Mouse (Mus musculus) midbrain, embryonic 15.5 days (tissue): ENCODE data around the gene Cdc34b. TPM values are rescaled to one million over a fixed set of nuclear protein-coding genes. Genes with fewer than 3 reads are reported as not detected.

ENCODE experiments used
- ATAC-seq: fragments of 200-750 bp; cut with Nextera tagmentation; replicated peaks from 2 replicates; pipeline ENCODE4 v1.8.0; 2017; ENCODE audit warnings: moderate TSS enrichment
- H3K27ac ChIP-seq: fragments of 300-500 bp; sonication (generic); 2 replicates; pipeline ENCODE4 v1.5.1; 2015; ENCODE audit warnings: mild to moderate bottlenecking, inconsistent platforms
- H3K27me3 ChIP-seq: fragments of 300-500 bp; sonication (generic); replicated peaks from 2 replicates; pipeline ENCODE4 v1.6.1; 2015; ENCODE audit warnings: inconsistent platforms
- H3K36me3 ChIP-seq: fragments of 300-500 bp; sonication (generic); replicated peaks from 2 replicates; pipeline ENCODE4 v1.6.1; 2015; ENCODE audit warnings: inconsistent platforms
- H3K4me1 ChIP-seq: fragments of 300-500 bp; sonication (generic); 2 replicates; pipeline ENCODE4 v1.6.1; 2015; ENCODE audit warnings: inconsistent platforms
- H3K4me2 ChIP-seq: fragments of 300-500 bp; sonication (generic); 2 replicates; pipeline ENCODE4 v1.6.1; 2015; ENCODE audit warnings: inconsistent platforms, mild to moderate bottlenecking, moderate library complexity
- H3K4me3 ChIP-seq: fragments of 300-500 bp; sonication (generic); 2 replicates; pipeline ENCODE4 v1.5.1; 2015; ENCODE audit warnings: mild to moderate bottlenecking, inconsistent platforms
- H3K9ac ChIP-seq: fragments of 300-500 bp; sonication (generic); 2 replicates; pipeline ENCODE4 v1.6.1; 2015; ENCODE audit warnings: mild to moderate bottlenecking, inconsistent platforms
- H3K9me3 ChIP-seq: fragments of 300-500 bp; sonication (generic); 2 replicates; pipeline ENCODE4 v1.6.1; 2016; ENCODE audit warnings: inconsistent platforms
- WGBS: fragments of 180-500 bp; shearing (Covaris S2); methylation state at CpG from one replicate; pipeline ENCODE4 v1.1.7; 2015; ENCODE audit warnings: mixed read lengths; 5-methylcytosine and 5-hydroxymethylcytosine counted together
- polyA plus RNA-seq: library from polyadenylated mRNA; unstranded; fragments of >200 nt; fragmentation: Nextera tagmentation; extraction: Ambion mirVana; gene quantifications from 2 replicates; pipeline ENCODE4 v1.2.1, GENCODE M21; 2015

Gene Cdc34b
- polyA plus RNA-seq, 1 experiment from 2014 or later = not detected

DNA sequence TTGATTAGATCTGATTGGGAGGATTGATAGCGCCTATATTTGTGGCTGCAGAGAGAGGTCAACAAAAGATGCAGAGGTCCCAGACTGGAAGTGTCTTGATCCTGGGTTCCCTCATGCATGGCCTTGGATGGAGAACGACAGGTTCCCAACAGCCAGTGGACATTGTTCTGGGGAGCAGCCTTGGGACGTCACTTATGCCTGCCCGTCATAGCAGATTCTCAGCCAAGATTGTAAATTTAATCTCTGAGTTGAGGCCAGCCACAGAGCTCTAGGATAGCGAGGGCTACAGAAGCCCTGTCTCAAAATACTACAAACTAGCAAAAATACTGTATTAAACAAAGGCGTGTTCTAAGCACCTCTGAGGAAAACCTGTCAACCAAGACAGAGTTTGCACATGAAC is 18.3 kb downstream of the Cdc34b start:
- H3K4me2 ChIP-seq = no peak overlapping the region
- no peaks in the 10 kb centered on the region for H3K36me3 ChIP-seq
- H3K9me3 ChIP-seq = no peaks in the 10 kb centered on the region
- H3K4me1 ChIP-seq = no peaks in the 10 kb centered on the region
- no peak overlapping the region for H3K27ac ChIP-seq
- no peak overlapping the region for H3K9ac ChIP-seq
- ATAC-seq = no peak
- WGBS = 87% methylated on average over 6 of the region's 6 CpGs
- H3K27me3 ChIP-seq = no peaks in the 10 kb centered on the region
- no peak overlapping the region for H3K4me3 ChIP-seq

- no peak overlapping the region for H3K9ac ChIP-seq
- no peaks in the 10 kb centered on the region for H3K36me3 ChIP-seq
- H3K4me1 ChIP-seq = no peaks in the 10 kb centered on the region
- 84% methylated on average over 3 of the region's 3 CpGs for WGBS
- no peak overlapping the region for H3K27ac ChIP-seq
- H3K9me3 ChIP-seq = no peaks in the 10 kb centered on the region
- H3K4me3 ChIP-seq = no peak overlapping the region
- H3K27me3 ChIP-seq = no peaks in the 10 kb centered on the region
- no peak for ATAC-seq
- no peak overlapping the region for H3K4me2 ChIP-seq
Observed at GRCm38 (mm10) chr11:94760364-94760763, 18.8 kb downstream of the Cdc34b start.

- no peak overlapping the region for H3K4me2 ChIP-seq
- H3K4me1 ChIP-seq = no peaks in the 10 kb centered on the region
- H3K27ac ChIP-seq = no peak overlapping the region
- ATAC-seq = no peak
- H3K9me3 ChIP-seq = no peaks in the 10 kb centered on the region
- H3K4me3 ChIP-seq = no peak overlapping the region
- H3K9ac ChIP-seq = no peak overlapping the region
- no peaks in the 10 kb centered on the region for H3K36me3 ChIP-seq
- H3K27me3 ChIP-seq = no peaks in the 10 kb centered on the region
- 77% methylated on average over 7 of the region's 7 CpGs for WGBS
Observed at GRCm38 (mm10) chr11:94760799-94761198, 19.2 kb downstream of the Cdc34b start.

DNA sequence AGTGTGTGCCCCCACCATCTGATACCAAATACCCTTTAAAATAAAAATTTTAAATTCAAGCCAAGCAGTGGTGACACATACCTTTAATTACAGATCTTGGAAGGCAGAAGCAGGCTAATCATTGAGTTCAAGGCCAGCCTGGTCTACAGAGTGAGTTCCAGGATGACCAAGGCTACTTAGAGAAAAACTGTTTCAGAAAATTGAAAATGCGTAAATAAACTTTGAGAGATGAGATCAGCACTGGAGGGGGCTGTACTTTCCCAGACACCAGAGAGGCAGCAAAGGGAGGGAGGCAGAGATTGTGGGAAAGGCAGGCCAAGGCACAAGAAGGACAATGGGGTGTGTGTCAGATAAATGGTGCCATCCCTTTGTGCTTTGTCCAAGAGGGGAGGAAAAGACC is 20.7 kb downstream of the Cdc34b start:
- WGBS = 88% methylated on average over 1 of the region's 1 CpGs

GRCm38 (mm10) chr11:94762775-94763174 is 21.2 kb downstream of the Cdc34b start:
- ATAC-seq = no peak
- WGBS = 28% methylated on average over 6 of the region's 6 CpGs
- no peaks in the 10 kb centered on the region for H3K4me1 ChIP-seq
- H3K9ac ChIP-seq = no peak overlapping the region
- no peak overlapping the region for H3K4me2 ChIP-seq
- H3K4me3 ChIP-seq = no peak overlapping the region
- no peaks in the 10 kb centered on the region for H3K36me3 ChIP-seq
- no peak overlapping the region for H3K27ac ChIP-seq
- H3K9me3 ChIP-seq = no peaks in the 10 kb centered on the region
- no peaks in the 10 kb centered on the region for H3K27me3 ChIP-seq

More for the DNA sequence above, 20.7 kb downstream of the Cdc34b start:
- H3K4me2 ChIP-seq = no peak overlapping the region
- H3K27me3 ChIP-seq = no peaks in the 10 kb centered on the region
- H3K36me3 ChIP-seq = no peaks in the 10 kb centered on the region
- no peak overlapping the region for H3K4me3 ChIP-seq
- no peak for ATAC-seq
- H3K9me3 ChIP-seq = no peaks in the 10 kb centered on the region
- H3K4me1 ChIP-seq = no peaks in the 10 kb centered on the region
- H3K9ac ChIP-seq = no peak overlapping the region
- no peak overlapping the region for H3K27ac ChIP-seq

DNA sequence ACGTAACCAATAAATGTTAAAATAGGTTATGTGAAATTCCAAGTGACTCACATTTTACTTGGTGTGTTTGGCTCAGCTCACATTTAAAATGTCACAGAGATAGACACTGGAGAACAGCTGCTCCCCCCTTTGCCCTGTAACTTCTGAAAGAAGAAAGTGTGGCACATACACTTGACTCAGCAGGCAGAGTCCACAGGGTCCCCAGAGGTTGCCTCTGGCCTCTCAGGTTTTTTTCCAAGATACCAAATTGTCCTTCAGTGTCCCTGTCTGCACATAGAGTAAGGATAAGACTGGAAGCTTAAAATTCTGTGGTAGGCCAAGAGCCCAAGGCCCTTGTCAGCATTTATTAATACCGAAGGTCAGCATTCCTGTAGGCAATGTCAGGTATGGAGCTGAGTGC is 25.7 kb downstream of the Cdc34b start:
- ATAC-seq = no peak
- Histone ChIP-seq H3K4me1 (no peaks in the 10 kb centered on the region), H3K9me3 (no peaks in the 10 kb centered on the region), H3K36me3 (no peaks in the 10 kb centered on the region), H3K4me2 (no peak overlapping the region), H3K9ac (no peak overlapping the region), H3K27ac (no peak overlapping the region), H3K27me3 (no peaks in the 10 kb centered on the region), H3K4me3 (no peak overlapping the region)
- WGBS = 96% methylated on average over 2 of the region's 2 CpGs

DNA sequence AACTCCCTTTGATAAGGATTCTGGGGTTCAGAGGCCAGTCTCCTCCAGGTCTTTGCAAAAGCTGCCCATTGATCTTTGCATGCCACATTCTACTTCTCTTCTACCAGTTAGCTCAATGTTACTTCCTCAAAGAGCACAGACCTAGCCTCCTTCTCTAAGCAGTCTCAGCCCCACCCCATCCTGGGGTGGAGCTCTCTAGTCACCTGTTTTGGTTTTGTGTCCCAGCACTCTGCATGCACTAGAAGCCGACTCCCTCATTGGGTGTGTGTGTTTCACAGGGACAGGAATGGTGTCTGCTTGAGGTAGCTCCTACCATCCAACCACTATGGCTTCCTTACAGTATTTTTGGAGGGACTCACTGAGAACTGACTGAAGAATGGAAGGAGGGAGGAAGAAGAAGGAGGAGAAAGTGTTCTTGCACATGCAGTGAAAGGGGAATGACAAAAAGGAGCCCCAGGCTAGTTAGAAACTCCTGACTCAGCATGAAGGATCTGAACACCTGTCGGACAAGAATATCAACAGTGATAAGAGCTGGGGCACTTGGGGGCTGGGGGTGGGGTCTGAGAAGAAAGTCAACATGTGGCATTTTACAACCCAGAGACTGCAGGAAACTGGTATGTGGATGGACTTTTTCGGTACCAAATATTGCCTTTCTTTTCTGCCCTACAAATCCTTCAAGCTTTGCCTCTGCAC is 30.9 kb downstream of the Cdc34b start:
- H3K4me3 ChIP-seq = no peak overlapping the region
- H3K9ac ChIP-seq = no peak overlapping the region
- no peaks in the 10 kb centered on the region for H3K27me3 ChIP-seq
- no peak overlapping the region for H3K4me2 ChIP-seq
- 85% methylated on average over 3 of the region's 3 CpGs for WGBS
- no peak for ATAC-seq
- no peak overlapping the region for H3K27ac ChIP-seq
- H3K9me3 ChIP-seq = no peaks in the 10 kb centered on the region
- H3K4me1 ChIP-seq = no peaks in the 10 kb centered on the region
- no peaks in the 10 kb centered on the region for H3K36me3 ChIP-seq

DNA sequence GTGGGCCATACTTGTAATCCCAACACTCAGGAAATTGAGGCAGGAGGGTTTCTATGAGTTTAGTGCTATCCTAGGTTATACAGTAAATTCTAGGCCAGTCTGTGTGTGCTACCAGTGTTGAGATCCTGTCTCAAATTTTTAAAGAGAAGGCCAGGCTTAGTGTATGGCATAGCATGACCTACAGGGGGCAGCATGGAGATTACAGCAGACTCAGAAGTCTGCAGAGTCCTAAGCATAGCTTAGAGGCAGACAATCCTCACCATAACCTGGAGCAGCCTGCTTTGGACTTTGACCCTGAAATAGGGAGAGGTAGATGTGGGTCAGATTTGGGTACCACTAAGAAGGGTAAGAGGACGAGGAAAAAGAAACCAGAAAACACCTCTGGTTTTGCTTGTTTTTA is 32.3 kb downstream of the Cdc34b start:
- H3K27ac ChIP-seq = no peak overlapping the region
- H3K4me1 ChIP-seq = no peaks in the 10 kb centered on the region
- no peaks in the 10 kb centered on the region for H3K36me3 ChIP-seq
- 79% methylated on average over 1 of the region's 1 CpGs for whole genome bisulfite sequencing
- ATAC-seq = no peak
- H3K4me2 ChIP-seq = no peak overlapping the region
- no peaks in the 10 kb centered on the region for H3K9me3 ChIP-seq
- no peak overlapping the region for H3K9ac ChIP-seq
- no peaks in the 10 kb centered on the region for H3K27me3 ChIP-seq
- no peak overlapping the region for H3K4me3 ChIP-seq

DNA sequence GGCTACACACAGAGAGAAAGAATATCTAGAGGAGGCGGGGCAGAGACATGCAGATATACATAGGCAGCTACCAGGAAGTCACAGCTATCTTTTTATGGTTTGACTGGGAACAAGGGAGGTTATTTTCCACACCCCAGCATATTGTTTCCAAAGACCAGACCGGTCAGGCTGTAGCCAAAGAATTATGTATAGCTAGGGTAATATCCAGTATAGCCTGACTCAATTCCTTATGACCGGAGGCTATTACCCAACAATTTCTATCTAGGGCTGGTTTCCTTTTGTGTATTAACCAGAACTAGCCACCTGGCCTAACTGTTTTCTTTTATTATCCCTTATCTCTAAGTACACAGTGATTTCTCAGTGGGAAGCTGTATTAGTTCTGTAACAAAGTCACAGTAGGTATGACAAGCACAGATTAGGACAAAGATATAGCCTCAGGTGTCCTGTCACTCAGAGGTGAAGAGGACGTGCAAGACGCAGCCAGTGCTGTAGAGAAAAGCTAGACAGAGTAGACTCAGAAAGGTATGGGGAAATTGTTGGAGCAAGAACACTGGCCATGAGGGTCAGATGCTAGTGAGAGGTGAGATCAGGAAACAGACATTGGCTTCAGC is 33.4 kb downstream of the Cdc34b start:
- WGBS = 92% methylated on average over 5 of the region's 5 CpGs
- Histone ChIP-seq H3K36me3 (no peaks in the 10 kb centered on the region), H3K4me1 (no peaks in the 10 kb centered on the region), H3K9ac (no peak overlapping the region), H3K27me3 (no peaks in the 10 kb centered on the region), H3K9me3 (no peaks in the 10 kb centered on the region), H3K4me2 (no peak overlapping the region), H3K4me3 (no peak overlapping the region), H3K27ac (no peak overlapping the region)
- ATAC-seq = no peak

GRCm38 (mm10) chr11:94782603-94783002 is 41.0 kb downstream of the Cdc34b start, which contains the start of gene Tmem92:
Gene Tmem92 (minus strand): TSS chr11:94782703.
- Histone ChIP-seq H3K4me3 (no peak within 1 kb of the TSS), H3K27me3 (no peaks in the 10 kb centered on the region), H3K4me2 (no peak within 1 kb of the TSS), H3K36me3 (no peaks in the 10 kb centered on the region), H3K9ac (no peak within 1 kb of the TSS), H3K9me3 (no peaks in the 10 kb centered on the region), H3K4me1 (no peaks in the 10 kb centered on the region), H3K27ac (no peak within 1 kb of the TSS)
- ATAC-seq = no peak

- no peak overlapping the region for H3K9ac ChIP-seq
- H3K4me3 ChIP-seq = no peak overlapping the region
- no peaks in the 10 kb centered on the region for H3K9me3 ChIP-seq
- H3K4me2 ChIP-seq = no peak overlapping the region
- no peak for ATAC-seq
- no peaks in the 10 kb centered on the region for H3K36me3 ChIP-seq
- no peaks in the 10 kb centered on the region for H3K4me1 ChIP-seq
- 11% methylated on average over 2 of the region's 2 CpGs for WGBS
- no peaks in the 10 kb centered on the region for H3K27me3 ChIP-seq
- no peak overlapping the region for H3K27ac ChIP-seq
Observed at GRCm38 (mm10) chr11:94785247-94785646, 43.7 kb downstream of the Cdc34b start.

DNA sequence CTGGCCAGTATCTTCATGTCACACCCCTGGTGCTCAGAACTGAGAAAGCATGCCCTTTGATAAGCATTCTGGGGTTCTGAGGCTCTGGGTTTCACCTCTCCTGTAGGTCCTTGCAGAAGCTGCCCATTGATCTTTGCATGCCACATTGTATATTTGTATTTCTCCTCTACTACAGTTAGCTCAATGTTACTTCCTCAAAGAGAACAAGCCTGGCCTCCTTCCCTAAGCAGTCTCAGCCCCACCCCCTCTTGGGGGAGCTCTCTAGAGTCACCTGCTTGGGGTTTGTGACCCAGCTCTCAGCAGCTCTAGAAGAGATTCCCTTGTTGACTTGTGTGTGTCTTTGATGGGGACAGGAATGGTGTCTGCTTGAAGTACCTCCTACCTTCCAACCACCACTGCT is 50.1 kb downstream of the Cdc34b start:
- Histone ChIP-seq H3K9ac (no peak overlapping the region), H3K27me3 (no peaks in the 10 kb centered on the region), H3K36me3 (no peaks in the 10 kb centered on the region), H3K4me3 (no peak overlapping the region), H3K9me3 (no peaks in the 10 kb centered on the region), H3K4me2 (no peak overlapping the region), H3K4me1 (no peaks in the 10 kb centered on the region), H3K27ac (no peak overlapping the region)
- no peak for ATAC-seq
